Mouse (Mus musculus): ENCODE results near the gene Ace.
A peak's percentile ranks its signal among the peaks of the same experiment; 100 is the strongest.

- TF ChIP-seq GATA1 (IDR thresholded peaks at IDR 0.05; ENCODE audit: low read depth, low read length) (no peak), ZNF384 (IDR thresholded peaks at IDR 0.05; ENCODE audit: low read depth, low read length) (no peak), CTCF (IDR thresholded peaks at IDR 0.05 in 2 of 3, conservative IDR thresholded peaks at IDR 0.05 in 1 of 3; ENCODE audit: control insufficient read depth in 1 of 3, insufficient read depth in 1 of 3, low read depth in 2 of 3, low read length in 3 of 3, poor library complexity in 1 of 3, severe bottlenecking in 1 of 3) (peak; percentile 48 to 70 (median 63)), MAZ (IDR thresholded peaks at IDR 0.05; ENCODE audit: low read depth, low read length) (no peak), USF1 (IDR thresholded peaks at IDR 0.05; ENCODE audit: low read depth, low read length) (no peak)
Observed at GRCm38 (mm10) chr11:105969516-105969915, 1.8 kb downstream of the Ace start.

Measured in MEL (cell line).